Mouse (Mus musculus) G1E (cell line): ENCODE data around the gene Rae1. TPM values are rescaled to one million over a fixed set of nuclear protein-coding genes. Genes with fewer than 3 reads are reported as not detected.

Source experiments
- ATAC-seq: 2 replicates; pipeline ENCODE4 v1.8.0; 2016; ENCODE audit warnings: mild to moderate bottlenecking; ENCODE audit not compliant: insufficient number of reproducible peaks, poor library complexity, low FRiP score, severe bottlenecking; ENCODE audit errors: extremely low read depth
- DNase-seq: peaks from one replicate; pipeline ENCODE4 v3.0.0; 2012; ENCODE audit warnings: low spot score
- H3K27me3 ChIP-seq: 2 replicates; pipeline ENCODE4 v1.6.1; 2012; ENCODE audit warnings: mild to moderate bottlenecking, low read length, inconsistent platforms; ENCODE audit not compliant: insufficient read depth
- H3K36me3 ChIP-seq: replicated peaks from 2 replicates; pipeline ENCODE3; 2012; ENCODE audit warnings: mild to moderate bottlenecking, inconsistent platforms
- H3K4me1 ChIP-seq: 2 replicates; pipeline ENCODE4 v1.6.1; 2012; ENCODE audit warnings: low read depth, low read length, inconsistent platforms, mixed read lengths; ENCODE audit not compliant: insufficient read depth
- H3K4me3 ChIP-seq: 2 replicates; pipeline ENCODE4 v1.5.1; 2012; ENCODE audit warnings: low read depth, mild to moderate bottlenecking, inconsistent platforms, low read length, moderate library complexity, mixed read lengths
- H3K9me3 ChIP-seq: replicated peaks from 2 replicates; pipeline ENCODE4 v1.6.1; 2012; ENCODE audit warnings: inconsistent platforms
- CTCF ChIP-seq: IDR thresholded peaks from 2 replicates; pipeline ENCODE4 v1.5.1; 2012; ENCODE audit warnings: low read depth, low read length, inconsistent platforms, mixed read lengths
- GATA1 ChIP-seq: IDR thresholded peaks from 2 replicates; pipeline ENCODE4 v1.6.1; 2012; ENCODE audit warnings: borderline replicate concordance, low read length, inconsistent platforms, mixed read lengths
- GATA2 ChIP-seq: IDR thresholded peaks from 2 replicates; pipeline ENCODE4 v1.6.1; 2012; ENCODE audit warnings: low read depth, low read length, inconsistent platforms, borderline replicate concordance
- POLR2AphosphoS5 ChIP-seq: IDR thresholded peaks from 2 replicates; pipeline ENCODE4 v1.6.1; 2012; ENCODE audit warnings: low read depth, low read length, inconsistent platforms; ENCODE audit not compliant: insufficient replicate concordance
- TAL1 ChIP-seq: conservative IDR thresholded peaks from 2 replicates; pipeline ENCODE4 v1.6.1; 2012; ENCODE audit warnings: low read depth, low read length, inconsistent platforms, mixed read lengths
- polyA plus RNA-seq: library from polyadenylated mRNA; stranded (reverse); fragments of >175 nt; gene quantifications from 2 replicates; pipeline ENCODE4 v1.2.3, GENCODE M21; 2012
- total RNA-seq, 2 experiments: library from RNA; stranded (forward) in 1 of 2; stranded (reverse) in 1 of 2; fragments of 200-1000 nt in 1 of 2; fragments of >200 nt in 1 of 2; fragmentation: Nextera tagmentation in 1 of 2; gene quantifications; 2 replicates each; pipeline ENCODE4 v1.2.3; 2014 to 2017

Rae1 gene
- total and polyA plus RNA-seq, 3 experiments = 60.2 to 165 (median 92.4) TPM

DNA sequence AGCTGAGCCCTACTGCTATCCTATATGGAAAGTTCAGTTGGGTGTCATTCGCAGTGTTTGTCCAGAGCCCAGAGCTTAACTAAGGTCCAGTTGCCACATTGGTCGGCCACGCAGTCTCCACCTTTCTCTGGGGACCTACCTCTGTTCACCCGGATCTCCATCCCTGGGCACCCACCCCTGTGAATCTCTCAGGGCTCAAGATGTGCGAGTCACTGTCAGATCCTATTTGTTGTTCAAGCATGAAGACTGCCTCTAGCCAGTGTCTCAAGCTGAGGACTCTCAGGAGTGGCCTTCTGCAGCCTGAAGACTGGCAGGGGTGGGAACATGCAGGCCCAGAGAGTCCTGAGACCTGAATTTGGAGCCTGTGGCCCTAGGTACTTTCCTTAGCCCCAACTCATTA, 36.1 kb downstream of the Rae1 start:
- no peak for TF ChIP-seq GATA1
- no peak for TF ChIP-seq CTCF
- no peak for TF ChIP-seq TAL1
- TF ChIP-seq GATA2 = no peak
- TF ChIP-seq POLR2AphosphoS5 = no peak

DNA sequence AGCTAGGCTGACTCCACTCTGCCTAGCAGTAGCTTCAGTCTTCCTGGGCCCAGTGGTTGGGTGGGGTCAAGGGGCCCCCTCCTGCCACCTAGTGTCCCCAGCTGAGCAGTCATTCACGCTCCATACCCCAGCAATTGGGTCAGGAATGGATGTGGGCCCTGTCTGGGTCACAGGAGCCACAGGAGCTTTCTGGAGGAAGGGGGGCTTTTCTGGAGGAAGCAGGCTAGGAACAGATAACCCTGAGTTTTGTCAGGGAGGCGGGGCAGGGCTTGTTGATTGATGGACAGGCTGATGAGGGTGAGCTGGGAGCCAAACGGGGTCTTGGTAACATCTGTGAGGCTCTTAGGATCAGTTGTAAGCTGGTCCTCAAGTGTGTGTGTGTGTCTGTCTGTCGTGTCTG, 36.7 kb downstream of the Rae1 start:
- ATAC-seq (peak; percentile 11), DNase-seq (peak; percentile 68)
- H3K9me3 ChIP-seq = no peaks in the 10 kb centered on the region
- peaks cover 94% of the 10 kb centered on the region for H3K4me1 ChIP-seq
- H3K4me3 ChIP-seq = peak overlapping the region; percentile 44; the same call in 1 of the 2 replicates
- TF ChIP-seq GATA1 (no peak), GATA2 (no peak), CTCF (no peak), POLR2AphosphoS5 (no peak), TAL1 (no peak)
- peaks cover 70% of the 10 kb centered on the region for H3K36me3 ChIP-seq
- H3K27me3 ChIP-seq = no peaks in the 10 kb centered on the region; the same call in 1 of the 2 replicates

More for the DNA sequence above, 36.1 kb downstream of the Rae1 start:
- DNase-seq (no peak), ATAC-seq (no peak)
- H3K4me1 ChIP-seq = peaks cover 96% of the 10 kb centered on the region
- no peaks in the 10 kb centered on the region for H3K27me3 ChIP-seq
- H3K36me3 ChIP-seq = peaks cover 76% of the 10 kb centered on the region
- no peaks in the 10 kb centered on the region for H3K9me3 ChIP-seq
- peak overlapping the region; percentile 44; the same call in 1 of the 2 replicates for H3K4me3 ChIP-seq

DNA sequence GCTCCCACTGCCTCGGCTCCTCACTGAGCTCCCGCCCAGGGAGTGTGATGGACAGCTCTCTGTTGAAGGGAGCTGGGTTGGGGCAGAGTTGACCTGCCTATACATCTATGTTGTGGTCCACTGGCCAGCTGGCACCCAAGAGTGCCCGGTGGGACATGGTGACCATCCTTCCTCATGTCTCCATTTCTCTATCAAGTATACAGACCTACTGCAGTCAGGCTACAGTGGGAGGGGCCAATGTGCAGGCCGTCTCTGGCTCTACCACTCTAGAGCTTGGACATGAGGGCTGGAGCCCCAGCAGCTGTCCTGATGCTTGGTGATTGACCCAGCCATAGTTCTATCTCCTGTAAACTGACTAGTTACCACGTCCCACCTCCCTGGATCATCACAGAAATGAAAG, 37.4 kb downstream of the Rae1 start:
- no peak for DNase-seq
- no peak for ATAC-seq
- H3K4me1 ChIP-seq = peaks cover 90% of the 10 kb centered on the region
- TF ChIP-seq CTCF = no peak
- no peak for TF ChIP-seq GATA2
- no peak for TF ChIP-seq POLR2AphosphoS5
- no peak for TF ChIP-seq TAL1
- no peak for TF ChIP-seq GATA1
- no peaks in the 10 kb centered on the region; the same call in 1 of the 2 replicates for H3K27me3 ChIP-seq
- peak overlapping the region; percentile 55 for H3K4me3 ChIP-seq
- peaks cover 63% of the 10 kb centered on the region for H3K36me3 ChIP-seq
- no peaks in the 10 kb centered on the region for H3K9me3 ChIP-seq

DNA sequence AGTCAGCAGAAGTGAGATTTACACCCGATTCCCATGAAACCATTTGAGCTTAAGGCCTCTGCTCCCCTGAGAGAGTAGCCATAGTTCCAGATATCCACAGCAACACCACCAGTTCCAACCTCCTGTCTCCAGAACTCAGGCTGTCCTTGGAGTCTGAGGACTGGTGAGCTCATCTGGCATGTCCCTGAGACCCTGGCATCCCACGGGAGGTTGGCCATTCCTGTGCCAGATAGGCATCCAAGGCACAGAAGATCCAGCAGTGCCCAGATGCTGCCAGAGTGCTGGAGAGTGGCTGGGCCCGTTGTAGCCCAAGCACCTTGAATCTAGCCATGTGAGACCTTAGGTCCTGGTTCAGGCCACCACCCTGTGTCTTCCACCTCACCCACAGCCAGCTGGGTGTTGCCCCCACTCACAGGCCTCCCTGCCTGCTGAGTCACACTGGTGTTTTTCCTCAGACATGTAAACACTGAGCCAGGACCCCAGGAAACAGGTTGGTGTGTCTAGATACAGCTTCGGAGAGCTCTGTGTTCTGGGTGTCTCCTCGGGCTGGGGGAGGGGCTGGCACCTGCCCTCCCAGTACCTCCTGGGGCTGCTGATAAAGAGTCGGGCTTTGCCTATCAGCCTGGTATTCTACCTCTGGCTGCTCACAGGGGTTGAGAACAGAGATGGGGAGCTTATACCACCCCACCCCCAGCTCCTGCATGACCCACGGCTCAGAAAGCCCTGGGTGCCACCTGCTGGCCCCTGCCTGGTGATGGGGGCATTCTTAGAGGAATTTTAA, 38.1 kb downstream of the Rae1 start:
- Histone ChIP-seq H3K36me3 (peaks cover 56% of the 10 kb centered on the region), H3K9me3 (no peaks in the 10 kb centered on the region), H3K4me3 (peak overlapping the region; percentile 60; the same call in 1 of the 2 replicates), H3K27me3 (no peaks in the 10 kb centered on the region; the same call in 1 of the 2 replicates), H3K4me1 (peaks cover 84% of the 10 kb centered on the region)
- ATAC-seq (peak; percentile 56), DNase-seq (peak; percentile 98)
- TF ChIP-seq GATA2 = no peak
- peak; percentile 93 for TF ChIP-seq TAL1

DNA sequence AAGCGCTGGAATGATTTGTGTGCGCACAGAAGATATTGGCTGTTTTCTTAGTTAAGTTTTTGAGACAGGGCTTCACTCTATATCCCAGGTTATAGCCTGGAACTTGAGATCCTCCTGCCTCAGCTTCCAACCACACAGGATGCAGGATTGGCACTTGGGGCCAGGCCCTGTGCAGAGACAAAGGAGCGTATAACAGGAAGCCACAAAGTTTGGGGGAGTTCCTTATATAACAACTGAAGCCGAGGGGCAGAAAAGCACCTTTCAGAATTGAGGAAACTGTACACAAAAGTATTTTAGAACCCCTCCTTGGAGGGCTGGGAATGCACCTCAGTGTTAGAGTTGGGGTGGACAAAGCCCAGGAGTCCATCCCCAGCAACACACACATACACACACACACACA, 39.1 kb downstream of the Rae1 start:
- Histone ChIP-seq H3K27me3 (peaks cover under 1% of the 10 kb centered on the region; the same call in 1 of the 2 replicates), H3K4me1 (peaks cover 74% of the 10 kb centered on the region), H3K4me3 (no peak overlapping the region), H3K9me3 (no peaks in the 10 kb centered on the region), H3K36me3 (peaks cover 46% of the 10 kb centered on the region)
- ATAC-seq (no peak), DNase-seq (no peak)
- TF ChIP-seq POLR2AphosphoS5 (no peak), TAL1 (no peak), GATA1 (no peak), CTCF (no peak), GATA2 (no peak)

DNA sequence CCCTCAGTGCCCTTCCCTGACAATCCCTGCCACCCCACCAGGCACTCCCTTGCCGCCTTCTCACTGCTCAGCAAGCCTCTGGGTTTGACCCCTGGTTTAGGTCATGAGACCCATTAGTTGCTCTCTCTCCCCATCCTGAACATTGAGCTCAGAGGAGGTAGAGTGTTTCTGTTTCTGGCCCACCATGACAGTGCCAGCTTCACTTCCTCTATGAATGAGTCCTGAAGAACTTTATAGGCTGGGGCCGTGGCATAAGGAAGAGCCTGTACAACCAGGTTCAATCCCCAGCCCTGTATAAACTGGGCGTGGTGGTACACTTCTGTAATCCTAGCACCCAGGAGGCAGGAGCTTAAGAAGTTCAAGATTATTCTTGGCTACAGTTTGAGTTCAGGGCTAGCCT, 40.9 kb downstream of the Rae1 start:
- no peak for DNase-seq
- Histone ChIP-seq H3K9me3 (no peaks in the 10 kb centered on the region; the same call in 1 of the 2 replicates), H3K27me3 (peaks cover 11% of the 10 kb centered on the region; the same call in 1 of the 2 replicates), H3K4me1 (peaks cover 65% of the 10 kb centered on the region), H3K36me3 (peaks cover 28% of the 10 kb centered on the region), H3K4me3 (no peak overlapping the region)
- no peak for ATAC-seq
- TF ChIP-seq CTCF = no peak
